Mouse (Mus musculus) limb, embryonic 10.5 days (tissue): Measurements from ENCODE around the gene Imp4. TPM values are rescaled to one million over a fixed set of nuclear protein-coding genes. Genes with fewer than 3 reads are reported as not detected.

ENCODE experiments used
- DNase-seq: peaks from one replicate; pipeline ENCODE4 v3.0.0-alpha.2; 2017; ENCODE audit warnings: low spot score
- H3K27ac ChIP-seq: fragments of 300-500 bp; sonication (generic); 2 replicates; pipeline ENCODE4 v1.5.1; 2016; ENCODE audit warnings: mild to moderate bottlenecking
- H3K27me3 ChIP-seq: fragments of 300-500 bp; sonication (generic); 2 replicates; pipeline ENCODE4 v1.6.1; 2016; ENCODE audit warnings: low read depth, mild to moderate bottlenecking; ENCODE audit not compliant: poor library complexity, severe bottlenecking
- H3K36me3 ChIP-seq: fragments of 300-500 bp; sonication (generic); 2 replicates; pipeline ENCODE4 v1.6.1; 2016; ENCODE audit warnings: mild to moderate bottlenecking, moderate library complexity
- H3K4me1 ChIP-seq: fragments of 300-500 bp; sonication (generic); 2 replicates; pipeline ENCODE4 v1.6.1; 2016
- H3K4me3 ChIP-seq: fragments of 300-500 bp; sonication (generic); 2 replicates; pipeline ENCODE4 v1.5.1; 2016; ENCODE audit warnings: mild to moderate bottlenecking, moderate library complexity
- H3K9me3 ChIP-seq: fragments of 300-500 bp; sonication (generic); replicated peaks from 2 replicates; pipeline ENCODE4 v1.6.1; 2016; ENCODE audit warnings: mild to moderate bottlenecking
- WGBS: fragments of 180-500 bp; shearing (Covaris S2); methylation state at CpG from one replicate; pipeline ENCODE4 v1.1.7; 2016; 5-methylcytosine and 5-hydroxymethylcytosine counted together
- polyA plus RNA-seq: library from polyadenylated mRNA; unstranded; fragments of >200 nt; fragmentation: Nextera tagmentation; extraction: Ambion mirVana; gene quantifications from 2 replicates; pipeline ENCODE4 v1.2.1, GENCODE M21; 2016

Gene Imp4
- 126 and 158 TPM in 2 replicates for polyA plus RNA-seq

DNA sequence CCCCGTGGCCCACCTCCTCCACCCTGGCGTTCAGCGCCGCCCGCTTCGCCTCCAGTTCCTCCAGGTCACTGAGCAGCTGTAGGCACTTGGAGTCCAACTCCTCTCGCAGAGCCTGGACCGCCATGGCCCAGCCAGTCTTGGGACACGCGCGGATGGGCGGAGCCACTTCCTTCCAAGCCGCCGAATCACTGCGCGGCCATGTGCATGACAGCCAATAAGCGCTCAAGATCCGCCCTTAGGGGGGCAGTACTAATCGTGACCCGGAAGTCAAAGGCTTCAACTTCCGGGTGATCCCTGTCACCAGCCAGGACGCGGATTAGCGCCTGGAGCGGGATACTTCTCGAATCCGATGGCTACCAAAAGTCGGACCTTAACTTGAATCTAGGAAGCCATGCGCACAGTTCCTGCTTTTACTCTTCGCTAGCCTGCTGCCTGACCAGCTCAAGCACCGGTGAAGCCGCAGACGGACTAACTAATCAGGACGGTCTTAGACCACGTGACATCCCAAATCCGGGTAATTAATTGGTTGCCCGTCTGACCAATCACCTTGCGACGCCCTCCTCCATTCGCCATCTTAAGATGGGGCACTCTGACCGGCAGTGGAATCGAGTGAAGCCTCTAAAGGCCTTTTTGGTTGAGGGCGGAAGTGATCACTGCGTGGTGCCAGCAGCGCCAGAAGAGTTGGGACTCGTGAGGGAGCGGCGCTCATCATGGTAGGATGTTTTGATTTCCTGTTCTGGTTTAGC lies at the start of gene Imp4, which contains the start of gene Ccdc115:
Gene Imp4 (plus strand): TSS at position 637 of the 746 bp plus-strand sequence.
Gene Ccdc115 (minus strand): TSS at position 458 of the 746 bp plus-strand sequence.
- under 1% methylated on average over 48 of the region's 48 CpGs for WGBS

DNA sequence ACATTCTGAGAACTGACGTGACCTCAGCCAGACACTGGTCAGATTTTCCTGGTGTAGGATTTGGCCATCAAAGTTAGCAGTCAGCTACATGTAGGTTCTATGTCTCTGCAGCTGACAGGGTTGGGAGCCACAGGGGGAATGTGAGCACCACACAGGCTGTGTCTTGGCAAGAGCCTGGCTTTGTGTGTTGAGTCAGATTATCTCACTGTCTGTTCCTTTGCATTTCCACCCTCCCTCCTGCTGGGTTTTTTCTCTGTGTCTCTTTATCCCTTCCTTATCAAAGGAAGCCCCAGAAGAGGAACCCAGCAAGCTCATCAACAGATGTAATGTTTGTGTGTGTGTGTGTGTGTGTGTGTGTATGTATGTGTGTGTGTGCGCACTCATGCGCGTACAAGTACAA lies 43.3 kb upstream of the Imp4 start:
- Histone ChIP-seq H3K4me3 (no peak overlapping the region), H3K36me3 (no peaks in the 10 kb centered on the region), H3K9me3 (no peaks in the 10 kb centered on the region), H3K27me3 (no peaks in the 10 kb centered on the region), H3K27ac (no peak overlapping the region), H3K4me1 (no peaks in the 10 kb centered on the region)
- 97% methylated on average over 4 of the region's 4 CpGs for WGBS
- no peak for DNase-seq

More for the DNA sequence above, at the start of gene Imp4, which contains the start of gene Ccdc115:
- Histone ChIP-seq H3K4me3 (peak within 1 kb of the TSS; percentile 81), H3K36me3 (peaks cover 41% of the 10 kb centered on the region), H3K9me3 (no peaks in the 10 kb centered on the region), H3K4me1 (peaks cover 15% of the 10 kb centered on the region), H3K27ac (peak within 1 kb of the TSS; percentile 85), H3K27me3 (no peaks in the 10 kb centered on the region)
- DNase-seq = peak; percentile 95

DNA sequence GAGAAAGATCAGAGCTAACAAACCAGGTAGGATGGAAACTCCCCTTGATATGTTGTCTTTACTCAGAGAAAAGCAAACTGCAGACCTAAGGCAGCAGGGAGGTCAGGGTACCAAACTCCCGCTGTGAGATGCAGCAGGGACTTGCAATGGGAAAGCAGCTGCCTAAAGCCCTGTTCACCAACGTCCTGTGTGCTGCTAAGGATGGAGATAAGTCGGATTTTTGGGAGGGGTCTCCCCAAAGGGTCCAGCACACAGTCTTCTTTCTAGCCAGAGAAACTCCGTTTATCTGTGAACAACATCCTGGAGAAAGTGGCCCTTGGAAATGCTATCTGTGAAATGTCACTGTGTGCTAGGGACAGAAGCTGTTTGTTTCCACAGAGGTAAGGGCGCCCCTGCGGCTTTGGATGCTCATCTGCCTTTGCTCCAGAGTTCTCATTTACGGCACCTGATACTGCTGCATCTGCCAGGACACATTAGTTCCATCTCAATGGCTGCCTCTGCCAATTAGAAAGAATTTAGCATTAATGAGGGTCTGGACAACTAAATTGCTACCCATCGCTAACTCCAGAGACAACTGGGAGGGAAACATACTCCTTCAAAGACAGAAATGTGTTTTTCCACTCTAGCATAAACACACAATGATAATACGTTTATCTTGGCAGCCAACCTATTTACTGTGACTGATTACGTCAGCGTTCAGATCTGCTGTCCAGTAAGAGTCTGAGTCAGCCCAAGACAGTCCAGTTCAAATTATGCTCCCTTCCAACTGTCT lies 40.3 kb upstream of the Imp4 start:
- H3K4me1 ChIP-seq = no peaks in the 10 kb centered on the region
- no peaks in the 10 kb centered on the region for H3K27me3 ChIP-seq
- H3K36me3 ChIP-seq = no peaks in the 10 kb centered on the region
- DNase-seq = no peak
- no peaks in the 10 kb centered on the region for H3K9me3 ChIP-seq
- no peak overlapping the region for H3K4me3 ChIP-seq
- H3K27ac ChIP-seq = no peak overlapping the region
- 51% methylated on average over 11 of the region's 11 CpGs for WGBS

DNA sequence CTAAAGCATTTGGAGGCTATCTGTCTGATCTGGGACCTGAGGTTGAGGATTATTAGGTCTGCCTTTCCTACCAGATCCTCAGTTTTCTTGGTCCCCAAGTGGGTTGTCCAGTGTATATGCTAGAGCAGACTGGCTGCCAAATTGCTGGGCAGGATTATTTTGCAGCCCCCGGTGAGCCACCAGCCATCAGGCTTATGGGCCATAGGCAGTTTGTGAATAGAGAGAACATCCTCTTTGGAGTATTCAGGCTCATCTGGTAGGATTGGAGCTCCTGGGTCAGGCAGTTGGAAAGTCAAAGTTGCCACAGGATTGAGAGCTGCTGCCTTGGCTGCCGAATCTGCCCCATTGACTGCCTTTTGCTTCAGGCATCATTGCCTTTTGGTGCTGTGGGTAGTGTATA lies 11.2 kb upstream of the Imp4 start:
- no peak for DNase-seq
- 87% methylated on average over 2 of the region's 2 CpGs for WGBS
- peaks cover 4% of the 10 kb centered on the region; the same call in 1 of the 2 replicates for H3K9me3 ChIP-seq

DNA sequence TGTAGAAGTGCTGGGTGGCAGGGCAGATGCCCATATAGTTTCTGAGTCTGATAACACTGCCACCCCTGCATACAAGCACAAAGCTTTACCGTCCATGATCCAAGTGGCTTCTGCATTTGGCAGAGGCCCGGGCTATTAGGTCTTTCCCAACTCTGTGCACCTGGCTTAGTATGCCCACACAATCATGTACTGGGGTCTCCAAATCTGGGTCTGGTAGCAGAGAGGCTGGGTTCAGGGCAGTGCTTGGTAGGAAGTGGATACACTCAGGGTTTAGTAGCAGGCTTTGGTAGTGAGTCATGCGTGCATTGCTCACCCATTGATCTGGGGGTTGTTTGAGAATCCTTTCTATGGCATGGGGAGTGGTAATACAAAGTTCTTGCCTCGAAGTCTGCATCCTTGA lies 10.4 kb upstream of the Imp4 start:
- H3K27me3 ChIP-seq = no peaks in the 10 kb centered on the region
- H3K9me3 ChIP-seq = peaks cover 4% of the 10 kb centered on the region; the same call in 1 of the 2 replicates
- H3K27ac ChIP-seq = no peak overlapping the region
- no peak overlapping the region for H3K4me3 ChIP-seq
- H3K4me1 ChIP-seq = peaks cover 15% of the 10 kb centered on the region
- WGBS = 95% methylated on average over 4 of the region's 4 CpGs
- peaks cover 26% of the 10 kb centered on the region for H3K36me3 ChIP-seq
- no peak for DNase-seq

More for the DNA sequence above, 11.2 kb upstream of the Imp4 start:
- Histone ChIP-seq H3K4me3 (no peak overlapping the region), H3K36me3 (peaks cover 26% of the 10 kb centered on the region), H3K4me1 (peaks cover 8% of the 10 kb centered on the region), H3K27me3 (no peaks in the 10 kb centered on the region), H3K27ac (no peak overlapping the region)

DNA sequence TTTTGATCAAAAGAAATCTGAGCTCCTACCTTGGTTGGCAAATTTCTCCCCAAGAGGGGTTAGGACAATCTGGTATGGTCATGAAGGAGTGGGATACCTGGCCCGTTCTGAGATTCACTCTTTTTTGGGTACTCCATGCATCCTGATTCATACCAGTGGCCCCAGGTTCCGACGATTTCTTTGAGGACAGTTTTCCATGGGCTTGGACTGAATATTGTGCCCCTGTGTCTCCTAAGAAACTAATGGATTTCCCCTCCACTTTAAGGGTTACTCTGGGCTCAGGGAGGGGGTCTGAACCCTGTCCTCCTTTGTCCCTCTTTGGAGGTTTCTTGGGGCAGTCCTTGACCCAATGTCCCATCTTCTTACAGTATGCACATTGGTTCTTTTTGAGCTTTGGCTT lies 8.7 kb upstream of the Imp4 start:
- Histone ChIP-seq H3K4me3 (no peak overlapping the region), H3K36me3 (peaks cover 26% of the 10 kb centered on the region), H3K27me3 (no peaks in the 10 kb centered on the region), H3K4me1 (peaks cover 17% of the 10 kb centered on the region), H3K9me3 (peaks cover 4% of the 10 kb centered on the region; the same call in 1 of the 2 replicates), H3K27ac (no peak overlapping the region)
- 94% methylated on average over 3 of the region's 3 CpGs for WGBS
- DNase-seq = no peak

DNA sequence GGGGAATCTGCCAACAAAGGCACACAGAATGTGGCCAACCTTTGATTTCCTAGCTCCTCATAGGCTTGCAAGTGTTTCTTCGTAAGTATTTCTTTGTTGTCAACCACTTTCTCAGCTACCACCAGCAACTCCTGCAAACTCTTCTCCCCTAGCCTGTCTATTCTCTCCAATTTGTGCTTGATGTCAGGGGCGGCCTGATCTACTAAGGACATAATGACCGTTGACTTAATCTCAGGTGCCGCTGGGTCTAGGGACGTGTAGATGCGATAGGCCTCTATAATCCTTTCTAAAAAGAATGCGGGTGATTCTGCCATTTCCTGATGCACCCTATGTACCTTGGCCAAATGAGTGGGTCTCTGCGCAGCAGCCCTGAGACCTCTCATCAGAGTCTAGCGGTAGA lies 8.2 kb upstream of the Imp4 start:
- H3K4me1 ChIP-seq = peaks cover 17% of the 10 kb centered on the region
- no peak for DNase-seq
- no peaks in the 10 kb centered on the region for H3K27me3 ChIP-seq
- 97% methylated on average over 9 of the region's 9 CpGs for WGBS
- H3K9me3 ChIP-seq = peaks cover 4% of the 10 kb centered on the region; the same call in 1 of the 2 replicates
- no peak overlapping the region for H3K4me3 ChIP-seq
- H3K27ac ChIP-seq = no peak overlapping the region
- peaks cover 26% of the 10 kb centered on the region for H3K36me3 ChIP-seq

DNA sequence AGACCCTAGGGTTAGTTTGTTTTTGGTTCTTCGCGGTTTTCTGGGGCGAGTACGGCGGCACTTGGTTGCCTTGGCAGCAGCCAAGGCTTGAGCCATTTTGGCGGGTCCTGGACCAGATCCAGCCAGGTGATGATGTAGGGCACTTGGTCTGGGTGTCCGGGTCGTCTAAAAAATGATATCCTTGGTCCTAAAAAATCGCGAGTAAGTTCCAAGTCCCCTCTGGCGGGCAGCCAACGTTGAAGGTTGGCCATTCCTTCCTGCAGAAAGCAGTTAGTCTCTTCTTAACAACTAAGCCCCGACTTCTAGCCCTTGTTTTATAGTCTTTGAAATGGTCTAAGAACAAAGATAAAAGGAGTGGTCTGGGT lies 7.3 kb upstream of the Imp4 start:
- no peak for DNase-seq
- WGBS = 59% methylated on average over 13 of the region's 13 CpGs
- peaks cover 4% of the 10 kb centered on the region; the same call in 1 of the 2 replicates for H3K9me3 ChIP-seq
- peak overlapping the region; percentile 54 for H3K4me3 ChIP-seq
- peak overlapping the region; percentile 87 for H3K27ac ChIP-seq
- H3K36me3 ChIP-seq = peaks cover 34% of the 10 kb centered on the region
- no peaks in the 10 kb centered on the region for H3K27me3 ChIP-seq
- peaks cover 17% of the 10 kb centered on the region for H3K4me1 ChIP-seq

DNA sequence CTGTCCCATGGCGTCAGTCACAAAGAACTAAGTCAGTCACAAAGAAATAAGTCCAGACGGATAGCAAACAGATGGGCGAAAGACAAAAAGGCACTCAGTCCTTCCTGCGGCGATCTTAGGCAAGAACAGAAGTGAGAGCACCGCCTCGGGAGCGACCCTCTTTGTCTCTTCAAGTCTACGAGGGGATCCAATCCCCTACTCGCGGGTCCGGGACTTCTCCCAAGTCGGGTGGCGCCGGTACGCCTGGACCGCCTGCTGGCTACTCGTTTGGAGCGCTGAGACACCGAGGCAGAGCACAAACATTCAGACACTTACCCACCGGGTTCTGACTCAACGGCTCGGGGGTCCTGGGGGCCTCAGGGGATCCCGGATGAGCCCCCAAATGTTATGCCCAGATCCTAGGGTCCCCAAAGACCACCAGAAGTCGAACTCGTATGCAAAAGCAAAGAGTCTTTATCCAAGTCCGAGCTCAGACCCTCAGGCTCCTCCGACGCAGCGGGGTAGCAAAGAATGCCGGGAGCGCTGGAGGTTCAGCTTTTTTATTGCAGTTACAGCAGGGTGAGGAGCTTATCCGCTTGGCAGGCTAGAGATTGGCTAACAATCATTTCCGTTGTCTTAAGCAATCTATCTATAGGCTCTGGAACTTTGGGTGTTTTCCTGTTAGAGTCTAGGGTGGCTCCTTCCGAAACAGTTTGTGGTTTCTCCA lies 6.7 kb upstream of the Imp4 start:
- peak; percentile 69 for DNase-seq
- WGBS = 11% methylated on average over 35 of the region's 35 CpGs
- no peaks in the 10 kb centered on the region for H3K27me3 ChIP-seq
- H3K4me1 ChIP-seq = peaks cover 17% of the 10 kb centered on the region
- H3K9me3 ChIP-seq = peaks cover 4% of the 10 kb centered on the region; the same call in 1 of the 2 replicates
- H3K27ac ChIP-seq = peak overlapping the region; percentile 87
- H3K4me3 ChIP-seq = peak overlapping the region; percentile 54
- H3K36me3 ChIP-seq = peaks cover 38% of the 10 kb centered on the region

DNA sequence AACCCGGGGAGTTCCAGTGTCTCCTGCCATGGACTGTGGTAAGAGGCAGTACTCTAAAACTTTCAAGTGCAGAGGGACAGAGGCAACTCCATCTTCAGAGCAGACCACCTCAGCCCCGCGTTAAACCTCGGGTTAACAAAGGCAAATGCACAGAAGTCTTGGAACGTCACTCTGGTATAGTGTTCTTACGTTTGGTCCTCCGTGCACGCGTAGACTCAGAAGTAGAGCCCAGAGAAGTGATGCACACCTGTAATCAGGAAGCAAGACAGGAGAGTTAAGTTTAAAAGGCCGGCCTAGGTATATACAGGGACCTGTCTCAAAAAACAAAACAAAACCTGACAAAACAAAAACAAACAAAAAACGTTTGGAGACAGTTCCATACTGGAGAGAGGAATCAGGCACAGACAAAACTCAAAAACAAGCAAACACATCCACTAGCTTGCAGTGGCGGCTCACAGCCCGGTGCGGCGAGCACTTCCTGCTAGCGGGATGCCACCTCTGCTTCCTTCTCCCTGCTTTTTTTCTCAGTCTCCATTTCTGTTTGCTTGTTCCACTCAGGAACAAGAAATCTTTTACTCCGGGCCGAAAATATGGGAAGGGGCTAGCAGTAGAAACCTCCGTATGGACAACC lies 5.6 kb upstream of the Imp4 start:
- DNase-seq = peak; percentile 57
- peak overlapping the region; percentile 90 for H3K27ac ChIP-seq
- peaks cover 38% of the 10 kb centered on the region for H3K36me3 ChIP-seq
- 16% methylated on average over 19 of the region's 19 CpGs for WGBS
- H3K27me3 ChIP-seq = no peaks in the 10 kb centered on the region
- H3K4me3 ChIP-seq = peak overlapping the region; percentile 62
- peaks cover 4% of the 10 kb centered on the region; the same call in 1 of the 2 replicates for H3K9me3 ChIP-seq
- H3K4me1 ChIP-seq = peaks cover 22% of the 10 kb centered on the region

DNA sequence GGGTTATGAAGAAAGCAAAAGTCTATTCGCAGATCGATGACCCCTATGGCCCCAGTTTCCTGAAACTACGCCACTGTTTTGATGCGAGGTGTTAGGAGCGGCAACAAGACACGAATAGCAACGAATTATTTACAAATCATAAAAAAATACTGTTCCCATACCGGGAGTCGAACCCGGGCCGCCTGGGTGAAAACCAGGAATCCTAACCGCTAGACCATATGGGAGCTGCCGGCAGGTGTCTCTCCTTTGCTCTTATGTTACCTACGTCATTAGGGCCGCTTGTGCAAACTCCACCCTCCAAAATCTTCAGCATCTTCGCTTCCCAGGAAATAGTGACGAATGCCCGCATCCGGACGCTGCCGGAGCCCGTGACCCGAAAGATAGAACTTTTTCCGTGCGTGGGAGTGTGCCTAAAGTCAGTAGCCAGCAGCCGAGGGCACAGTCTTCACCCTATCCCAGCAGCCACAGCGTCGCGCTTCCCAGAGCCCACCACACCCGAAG lies 4.9 kb upstream of the Imp4 start:
- H3K4me1 ChIP-seq = peaks cover 22% of the 10 kb centered on the region
- peaks cover 4% of the 10 kb centered on the region; the same call in 1 of the 2 replicates for H3K9me3 ChIP-seq
- peak overlapping the region; percentile 90 for H3K27ac ChIP-seq
- H3K4me3 ChIP-seq = peak overlapping the region; percentile 62
- DNase-seq = peak; percentile 95
- peaks cover 33% of the 10 kb centered on the region for H3K36me3 ChIP-seq
- H3K27me3 ChIP-seq = no peaks in the 10 kb centered on the region
- WGBS = under 1% methylated on average over 30 of the region's 30 CpGs
